Mouse (Mus musculus) liver, embryonic 14.5 days (tissue): ENCODE data around the gene Rtn4r. TPM values are rescaled to one million over a fixed set of nuclear protein-coding genes. Genes with fewer than 3 reads are reported as not detected.

Experiments
- ATAC-seq: fragments of 200-750 bp; cut with Nextera tagmentation; 2 replicates; pipeline ENCODE4 v1.8.0; 2017; ENCODE audit warnings: moderate number of reproducible peaks, mild to moderate bottlenecking, moderate library complexity; ENCODE audit not compliant: insufficient read depth
- DNase-seq, 3 experiments: peaks; one replicate each; pipeline ENCODE4 v3.0.0-alpha.2; 2012 to 2013; ENCODE audit warnings: low read depth in 3 of 3, low spot score in 3 of 3
- H3K27ac ChIP-seq: fragments of 300-500 bp; sonication (generic); 2 replicates; pipeline ENCODE4 v1.5.1; 2014; ENCODE audit warnings: moderate library complexity, mild to moderate bottlenecking, control low read depth, inconsistent platforms
- H3K27me3 ChIP-seq: fragments of 300-500 bp; sonication (generic); 2 replicates; pipeline ENCODE4 v1.6.1; 2014; ENCODE audit warnings: mild to moderate bottlenecking, low read length, moderate library complexity; ENCODE audit not compliant: control insufficient read depth, insufficient read depth
- H3K36me3 ChIP-seq: fragments of 300-500 bp; sonication (generic); replicated peaks from 2 replicates; pipeline ENCODE4 v1.6.1; 2014; ENCODE audit warnings: low read depth; ENCODE audit not compliant: control insufficient read depth, insufficient read depth
- H3K4me1 ChIP-seq, 2 experiments: fragments of 200-500 bp in 1 of 2; fragments of 300-500 bp in 1 of 2; sonication (generic) in 1 of 2; replicated peaks; 2 replicates each; pipeline ENCODE4 v1.6.1; 2012 to 2014; ENCODE audit warnings: antibody characterized with exemption in 1 of 2, inconsistent platforms in 1 of 2, low read length in 1 of 2; ENCODE audit not compliant: control insufficient read depth in 2 of 2, insufficient read depth in 2 of 2
- H3K4me2 ChIP-seq: fragments of 300-500 bp; sonication (generic); 2 replicates; pipeline ENCODE4 v1.6.1; 2014; ENCODE audit warnings: low read depth, mild to moderate bottlenecking, control low read depth, moderate library complexity
- H3K4me3 ChIP-seq, 2 experiments: fragments of 200-500 bp in 1 of 2; fragments of 300-500 bp in 1 of 2; sonication (generic) in 1 of 2; 2 replicates each; pipeline ENCODE4 v1.5.1; 2012 to 2014; ENCODE audit warnings: low read depth in 2 of 2, low read length in 2 of 2, mild to moderate bottlenecking in 2 of 2, control low read depth in 1 of 2, inconsistent platforms in 1 of 2, moderate library complexity in 1 of 2; ENCODE audit not compliant: insufficient read depth in 1 of 2
- H3K9ac ChIP-seq: fragments of 300-500 bp; sonication (generic); replicated peaks from 2 replicates; pipeline ENCODE4 v1.6.1; 2014; ENCODE audit warnings: mild to moderate bottlenecking, control low read depth, moderate library complexity
- H3K9me3 ChIP-seq: fragments of 300-500 bp; sonication (generic); 2 replicates; pipeline ENCODE4 v1.6.1; 2016; ENCODE audit warnings: low read length, mixed read lengths; ENCODE audit not compliant: control insufficient read depth
- CTCF ChIP-seq: IDR thresholded peaks from 2 replicates; pipeline ENCODE4 v1.5.1; 2016; ENCODE audit warnings: antibody characterized with exemption, low read depth, control low read depth
- EP300 ChIP-seq: IDR thresholded peaks from 2 replicates; pipeline ENCODE4 v1.6.1; 2016; ENCODE audit warnings: antibody characterized with exemption, low read depth
- WGBS: fragments of 180-500 bp; shearing (Covaris S2); extraction: QIAGEN DNeasy Blood & Tissue Kit; methylation state at CpG from one replicate; pipeline ENCODE4 v1.1.7; 2014; ENCODE audit not compliant: insufficient replicate concordance; 5-methylcytosine and 5-hydroxymethylcytosine counted together
- polyA plus RNA-seq, 2 experiments: library from polyadenylated mRNA; depleted of rRNA in 1 of 2; stranded (reverse) in 1 of 2; unstranded in 1 of 2; fragments of >200 nt; fragmentation: Nextera tagmentation in 1 of 2; extraction: Ambion mirVana in 1 of 2; gene quantifications; 2 replicates each; pipeline versions ENCODE4 v1.2.1 to v1.2.3; 2012 to 2014

Rtn4r gene
- polyA plus RNA-seq, 2 experiments, result 0.46 to 0.52 TPM

DNA sequence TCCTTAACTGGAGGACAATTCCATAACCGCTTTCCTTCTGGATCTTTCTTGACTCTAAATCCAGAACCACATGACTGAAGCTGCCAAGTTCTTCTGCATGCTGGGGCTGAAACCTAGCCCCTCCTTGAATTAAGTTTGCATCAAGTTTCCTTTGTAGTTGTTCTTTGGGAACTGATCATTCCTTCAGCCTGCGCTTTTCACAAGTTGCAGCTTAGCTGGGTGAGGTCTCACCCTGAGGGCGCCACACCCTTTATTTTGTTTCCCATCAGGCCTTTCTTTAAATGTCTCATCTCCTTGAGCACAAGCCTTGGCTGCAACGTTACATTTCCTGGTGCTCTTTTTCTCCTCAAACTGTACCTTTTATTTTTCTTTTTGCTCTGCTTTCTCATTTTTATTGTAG is 24.6 kb upstream of the Rtn4r start:
- WGBS, result 56% methylated on average over 4 of the region's 4 CpGs
- Histone ChIP-seq H3K4me3 (no peak overlapping the region), H3K9me3 (no peaks in the 10 kb centered on the region), H3K27ac (no peak overlapping the region), H3K4me2 (no peak overlapping the region), H3K36me3 (no peaks in the 10 kb centered on the region), H3K4me1 (no peaks in the 10 kb centered on the region), H3K27me3 (no peaks in the 10 kb centered on the region), H3K9ac (no peak overlapping the region)
- no peak for DNase-seq
- ATAC-seq, result no peak
- TF ChIP-seq CTCF, result no peak
- TF ChIP-seq EP300, result no peak

DNA sequence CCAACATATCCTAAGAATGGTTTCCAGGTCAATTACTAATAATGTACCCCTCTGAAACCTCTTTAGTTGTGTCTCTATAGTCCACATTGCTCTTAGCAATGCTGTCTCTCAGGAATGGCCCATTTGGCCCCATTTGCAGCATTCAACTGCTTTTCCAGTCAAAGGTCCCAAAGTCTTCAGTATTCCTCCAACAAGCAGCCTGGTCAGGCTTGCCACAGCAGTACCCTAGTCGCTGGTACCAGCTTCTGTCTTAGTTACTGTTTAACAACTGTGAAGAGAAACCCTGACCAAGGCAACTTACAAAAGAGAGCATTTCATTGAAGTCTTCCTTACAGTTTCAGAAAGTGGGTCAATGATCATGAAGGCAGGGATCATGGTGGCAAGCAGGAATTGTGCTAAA is 24.1 kb upstream of the Rtn4r start:
- Histone ChIP-seq H3K4me1 (no peaks in the 10 kb centered on the region), H3K27me3 (no peaks in the 10 kb centered on the region), H3K9ac (no peak overlapping the region), H3K4me2 (no peak overlapping the region), H3K27ac (no peak overlapping the region), H3K9me3 (no peaks in the 10 kb centered on the region), H3K4me3 (no peak overlapping the region), H3K36me3 (no peaks in the 10 kb centered on the region)
- DNase-seq (no peak), ATAC-seq (no peak)
- 49% methylated on average over 1 of the region's 1 CpGs for WGBS
- TF ChIP-seq CTCF (no peak), EP300 (no peak)

DNA sequence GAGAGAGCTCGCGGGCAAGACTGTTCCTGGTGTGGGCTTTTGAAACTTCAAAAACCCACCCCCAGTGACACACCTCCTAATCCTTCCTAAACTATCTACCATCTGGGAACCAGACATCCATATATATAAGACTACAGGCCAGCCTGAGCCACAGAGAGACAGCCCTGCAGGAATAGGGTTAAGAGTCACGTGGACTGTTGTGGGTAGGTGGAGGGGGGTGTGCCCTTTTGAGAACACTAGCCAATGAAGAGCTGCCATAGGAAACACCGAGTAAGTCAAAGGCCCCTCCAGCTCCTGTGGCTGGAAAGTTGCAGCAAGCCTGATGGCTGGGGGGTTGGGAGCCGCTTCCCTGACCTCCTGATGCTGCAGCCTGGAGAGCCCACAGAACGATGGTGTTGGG is 23.6 kb upstream of the Rtn4r start:
- no peak overlapping the region for H3K9ac ChIP-seq
- 33% methylated on average over 6 of the region's 6 CpGs for WGBS
- no peak overlapping the region for H3K4me2 ChIP-seq
- DNase-seq (no peak), ATAC-seq (no peak)
- no peaks in the 10 kb centered on the region for H3K36me3 ChIP-seq
- H3K4me3 ChIP-seq, result no peak overlapping the region
- H3K4me1 ChIP-seq, result no peaks in the 10 kb centered on the region
- no peaks in the 10 kb centered on the region for H3K9me3 ChIP-seq
- H3K27me3 ChIP-seq, result no peaks in the 10 kb centered on the region
- TF ChIP-seq CTCF (no peak), EP300 (no peak)
- no peak overlapping the region for H3K27ac ChIP-seq

DNA sequence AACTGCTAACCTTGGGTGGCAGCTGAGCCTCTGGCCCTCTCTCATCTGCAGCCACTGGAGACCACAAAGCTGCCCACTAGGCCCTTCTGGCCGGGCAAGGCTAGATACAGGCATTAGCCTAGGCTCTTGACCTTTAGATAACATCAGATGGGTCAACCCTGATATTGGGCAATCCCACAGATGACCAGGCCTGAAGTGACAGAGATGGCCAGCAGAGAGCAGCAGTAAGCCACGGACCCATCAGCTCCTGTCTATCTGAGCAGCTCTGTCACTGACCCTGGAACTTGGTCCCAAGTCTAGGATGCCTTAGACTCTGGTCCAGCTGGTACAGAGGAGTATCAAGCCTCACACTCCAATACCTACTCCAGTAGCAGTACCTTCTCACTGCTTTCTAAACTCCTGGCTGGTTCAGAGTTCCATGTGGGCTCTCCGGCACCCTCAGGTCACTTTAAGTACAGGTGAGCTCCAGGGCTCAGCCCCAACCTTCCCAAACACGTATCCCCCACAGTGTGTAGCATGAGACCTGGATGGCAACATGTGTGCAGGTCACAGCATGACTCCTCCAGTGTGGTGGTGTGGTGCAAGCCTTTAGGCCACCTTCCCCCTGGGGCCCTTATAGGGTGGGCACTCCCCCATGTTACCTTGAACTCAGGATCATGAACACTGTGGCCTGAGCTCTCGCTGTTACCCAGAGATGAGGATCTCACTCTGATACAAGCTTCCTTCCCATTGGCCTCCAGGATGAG is 19.0 kb upstream of the Rtn4r start:
- DNase-seq (peak; percentile 19 to 36 (median 25)), ATAC-seq (peak; percentile 39; the same call in 1 of the 2 replicates)
- H3K4me1 ChIP-seq, result no peaks in the 10 kb centered on the region
- no peaks in the 10 kb centered on the region for H3K36me3 ChIP-seq
- WGBS, result 39% methylated on average over 5 of the region's 5 CpGs
- H3K4me2 ChIP-seq, result no peak overlapping the region
- H3K27ac ChIP-seq, result no peak overlapping the region
- no peak overlapping the region for H3K9ac ChIP-seq
- TF ChIP-seq EP300 (no peak), CTCF (peak; percentile 81)
- H3K4me3 ChIP-seq, result no peak overlapping the region
- H3K9me3 ChIP-seq, result no peaks in the 10 kb centered on the region
- no peaks in the 10 kb centered on the region for H3K27me3 ChIP-seq

DNA sequence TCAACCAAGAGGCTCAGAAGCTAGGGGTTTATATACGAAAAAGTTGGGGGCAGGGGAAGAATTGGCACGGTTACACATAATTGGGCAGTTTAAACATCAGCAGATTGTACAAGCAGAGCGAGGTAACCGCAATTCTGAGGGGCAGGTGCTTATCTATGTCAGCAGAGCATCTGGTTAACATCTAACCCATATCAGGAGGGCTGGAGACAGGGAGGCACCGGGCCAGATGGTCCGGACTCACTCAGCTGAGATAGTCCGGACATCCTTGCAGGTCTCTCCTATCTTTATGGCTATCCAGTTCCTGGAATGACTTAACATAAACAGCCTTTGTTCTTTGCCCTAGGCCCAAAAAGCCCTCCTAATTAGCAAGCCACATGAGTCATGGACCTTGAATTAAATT is 16.4 kb upstream of the Rtn4r start:
- Histone ChIP-seq H3K9me3 (no peaks in the 10 kb centered on the region), H3K9ac (no peak overlapping the region), H3K4me3 (no peak overlapping the region), H3K36me3 (no peaks in the 10 kb centered on the region), H3K4me2 (no peak overlapping the region), H3K27ac (no peak overlapping the region), H3K4me1 (no peaks in the 10 kb centered on the region), H3K27me3 (no peaks in the 10 kb centered on the region)
- 45% methylated on average over 7 of the region's 7 CpGs for WGBS
- no peak for TF ChIP-seq EP300
- TF ChIP-seq CTCF, result no peak
- no peak for DNase-seq
- no peak for ATAC-seq
